Mouse (Mus musculus): Measurements from ENCODE around the gene Rnf216. TPM values are rescaled to one million over a fixed set of nuclear protein-coding genes. Genes with fewer than 3 reads are reported as not detected.

The Rnf216 gene
- polyA plus RNA-seq, 1 experiment from 2014 or later: 52.3 TPM

DNA sequence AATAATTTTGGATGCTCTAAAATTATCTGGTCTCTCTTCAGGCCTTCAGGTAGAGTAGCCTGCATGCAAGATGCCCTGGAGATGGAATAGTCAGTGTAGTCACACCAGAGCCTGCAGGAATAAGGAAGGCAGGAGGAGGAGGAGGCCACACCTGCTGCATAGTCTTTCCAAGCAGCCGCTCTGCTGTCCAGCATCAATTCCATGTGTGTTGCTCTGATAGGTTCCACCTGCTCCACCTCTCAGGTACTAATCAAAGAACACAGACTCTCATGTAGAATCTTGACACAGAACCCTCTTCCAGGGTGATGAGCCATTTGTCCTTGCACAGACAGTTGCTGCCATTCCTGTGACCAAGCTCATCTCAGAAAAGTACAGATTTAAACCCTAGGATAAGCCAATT is 52.8 kb downstream of the Rnf216 start:
- H3K27me3 ChIP-seq: no peaks in the 10 kb centered on the region
- WGBS: 100% methylated on average over 1 of the region's 1 CpGs
- peaks cover 50% of the 10 kb centered on the region for H3K36me3 ChIP-seq (replicated peaks)

DNA sequence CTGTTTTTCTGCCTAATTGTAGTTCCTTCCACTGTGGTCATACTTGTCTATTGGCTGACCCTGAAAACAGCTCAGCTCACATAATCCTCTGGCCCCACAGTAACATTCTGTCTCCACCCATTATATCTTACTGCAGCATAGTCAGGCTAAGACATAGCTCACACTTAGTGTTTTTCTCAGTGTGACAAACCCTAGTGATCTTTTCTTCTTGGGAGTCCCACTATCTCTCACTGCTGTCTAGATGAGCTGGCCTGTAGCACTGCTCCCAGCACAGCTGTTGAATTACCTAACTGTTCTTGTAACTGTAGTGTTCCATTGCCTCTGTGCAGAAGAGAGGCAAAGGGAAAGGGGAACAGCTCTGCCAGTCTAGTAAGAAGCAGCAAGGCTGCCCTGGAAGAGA is 53.6 kb downstream of the Rnf216 start:
- no peaks in the 10 kb centered on the region for H3K9me3 ChIP-seq
- H3K4me1 ChIP-seq: peaks cover 18% of the 10 kb centered on the region; the same call in 1 of the 2 replicates
- ATAC-seq (ENCODE audit: low FRiP score): no peak
- no peak overlapping the region for H3K4me3 ChIP-seq (replicated peaks)
- no peaks in the 10 kb centered on the region for H3K27me3 ChIP-seq
- no peak overlapping the region for H3K4me2 ChIP-seq
- H3K27ac ChIP-seq: peak overlapping the region; percentile 42; the same call in 1 of the 2 replicates
- H3K36me3 ChIP-seq (replicated peaks): peaks cover 42% of the 10 kb centered on the region
- H3K9ac ChIP-seq: no peak overlapping the region

More for the DNA sequence above, 52.8 kb downstream of the Rnf216 start:
- no peak overlapping the region for H3K27ac ChIP-seq
- H3K4me2 ChIP-seq: no peak overlapping the region
- no peak overlapping the region for H3K4me3 ChIP-seq (replicated peaks)
- H3K9ac ChIP-seq: no peak overlapping the region
- H3K4me1 ChIP-seq: peaks cover 17% of the 10 kb centered on the region; the same call in 1 of the 2 replicates
- no peak for ATAC-seq (ENCODE audit: low FRiP score)
- no peaks in the 10 kb centered on the region for H3K9me3 ChIP-seq

DNA sequence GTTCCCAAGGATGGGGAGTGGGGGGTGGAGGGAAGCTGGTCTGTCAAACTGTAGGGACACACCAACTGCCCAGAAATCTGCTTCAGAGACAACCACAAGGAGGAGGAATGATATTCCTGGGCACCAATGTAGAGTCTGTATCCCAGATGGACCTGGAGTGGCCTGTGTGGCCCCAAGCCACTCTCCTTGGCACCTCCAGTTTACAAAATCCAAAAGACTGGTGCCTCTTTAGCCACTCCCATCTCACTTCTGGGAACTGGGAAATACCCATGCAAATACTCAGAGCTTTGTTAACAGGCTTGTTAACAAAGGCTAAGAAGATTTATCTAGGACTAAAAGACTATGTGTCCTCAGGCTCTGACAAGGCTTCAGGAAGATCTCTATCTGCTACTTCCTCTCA is 54.1 kb downstream of the Rnf216 start:
- Histone ChIP-seq H3K4me2 (no peak overlapping the region), H3K36me3 (replicated peaks) (peaks cover 38% of the 10 kb centered on the region), H3K4me1 (peaks cover 23% of the 10 kb centered on the region; the same call in 1 of the 2 replicates), H3K27ac (no peak overlapping the region), H3K9me3 (no peaks in the 10 kb centered on the region), H3K9ac (no peak overlapping the region), H3K27me3 (no peaks in the 10 kb centered on the region), H3K4me3 (replicated peaks) (no peak overlapping the region)
- ATAC-seq (ENCODE audit: low FRiP score): no peak

GRCm38 (mm10) chr5:143058208-143058607 is 54.6 kb downstream of the Rnf216 start:
- ATAC-seq (ENCODE audit: low FRiP score): no peak
- H3K36me3 ChIP-seq (replicated peaks): peaks cover 33% of the 10 kb centered on the region
- no peak overlapping the region for H3K27ac ChIP-seq
- H3K27me3 ChIP-seq: no peaks in the 10 kb centered on the region
- WGBS: 52% methylated on average over 2 of the region's 2 CpGs
- peaks cover 28% of the 10 kb centered on the region; the same call in 1 of the 2 replicates for H3K4me1 ChIP-seq
- H3K4me2 ChIP-seq: no peak overlapping the region
- H3K9me3 ChIP-seq: no peaks in the 10 kb centered on the region
- no peak overlapping the region for H3K4me3 ChIP-seq (replicated peaks)
- no peak overlapping the region for H3K9ac ChIP-seq

DNA sequence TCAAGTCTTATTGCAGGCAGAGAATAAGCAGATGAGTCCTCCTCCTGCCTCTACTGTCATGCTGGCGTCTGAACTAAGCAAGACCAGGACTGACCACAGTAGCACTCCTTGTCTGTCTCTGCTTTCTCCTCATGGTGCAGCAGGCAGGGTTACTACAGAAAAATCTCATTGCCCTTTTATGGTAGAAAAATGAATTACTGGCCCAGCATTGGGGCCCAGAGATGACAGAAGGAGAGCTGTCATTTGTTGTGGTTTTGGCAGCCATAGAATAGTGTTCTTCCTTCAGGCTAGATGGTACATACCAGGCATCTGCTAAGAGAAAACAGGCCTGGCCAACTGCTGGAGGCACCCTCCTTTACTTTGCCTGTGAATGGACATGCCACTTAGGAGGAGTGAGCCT is 55.0 kb downstream of the Rnf216 start:
- WGBS: 91% methylated on average over 1 of the region's 1 CpGs
- no peak overlapping the region for H3K9ac ChIP-seq
- H3K9me3 ChIP-seq: no peaks in the 10 kb centered on the region
- no peak overlapping the region for H3K4me3 ChIP-seq (replicated peaks)
- no peak overlapping the region for H3K4me2 ChIP-seq
- H3K27me3 ChIP-seq: no peaks in the 10 kb centered on the region
- no peak overlapping the region for H3K27ac ChIP-seq
- H3K4me1 ChIP-seq: peaks cover 32% of the 10 kb centered on the region; the same call in 1 of the 2 replicates
- H3K36me3 ChIP-seq (replicated peaks): peaks cover 28% of the 10 kb centered on the region
- no peak for ATAC-seq (ENCODE audit: low FRiP score)

DNA sequence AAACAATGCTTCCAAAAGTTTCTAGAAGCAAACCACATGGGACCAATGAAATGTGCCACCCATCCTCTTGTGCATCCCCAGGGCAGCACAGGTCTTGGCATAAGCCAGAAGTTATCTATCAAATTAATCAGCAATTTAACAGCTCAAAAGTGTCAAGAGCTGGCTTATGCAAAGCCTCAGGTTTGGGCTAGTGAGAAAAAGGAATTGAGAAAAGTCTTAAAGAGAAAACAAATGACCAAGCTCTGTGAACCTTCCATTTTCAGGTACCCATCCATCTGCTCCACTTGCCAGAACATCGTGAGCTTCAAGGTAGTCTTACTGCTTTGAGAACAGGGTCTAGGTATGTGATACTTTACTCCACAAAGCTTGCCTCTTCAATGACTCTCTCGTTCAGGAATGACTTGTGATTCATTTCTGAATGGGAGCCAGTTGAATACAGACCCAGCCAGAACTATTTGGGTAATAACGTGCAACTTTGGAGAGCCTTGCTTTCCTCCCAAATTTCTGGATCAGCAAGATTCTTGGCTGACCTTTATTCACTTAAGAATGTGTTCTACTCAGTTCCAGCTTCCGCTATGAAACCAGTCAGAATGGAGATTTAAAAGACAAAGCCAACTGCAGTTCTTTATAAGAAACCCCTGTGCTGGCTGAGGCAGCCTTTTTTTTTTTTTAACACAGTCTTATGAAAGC is 56.5 kb downstream of the Rnf216 start:
- H3K27ac ChIP-seq: no peak overlapping the region
- H3K4me1 ChIP-seq: peaks cover 30% of the 10 kb centered on the region; the same call in 1 of the 2 replicates
- H3K4me2 ChIP-seq: no peak overlapping the region
- H3K4me3 ChIP-seq (replicated peaks): no peak overlapping the region
- H3K36me3 ChIP-seq (replicated peaks): peaks cover 26% of the 10 kb centered on the region
- WGBS: 84% methylated on average over 4 of the region's 4 CpGs
- H3K27me3 ChIP-seq: no peaks in the 10 kb centered on the region
- H3K9me3 ChIP-seq: no peaks in the 10 kb centered on the region
- ATAC-seq (ENCODE audit: low FRiP score): no peak
- H3K9ac ChIP-seq: no peak overlapping the region

GRCm38 (mm10) chr5:143055501-143056125 is 57.2 kb downstream of the Rnf216 start:
- Histone ChIP-seq H3K4me2 (no peak overlapping the region), H3K27me3 (no peaks in the 10 kb centered on the region), H3K9ac (no peak overlapping the region), H3K36me3 (replicated peaks) (peaks cover 28% of the 10 kb centered on the region), H3K4me1 (peaks cover 27% of the 10 kb centered on the region), H3K9me3 (no peaks in the 10 kb centered on the region), H3K4me3 (replicated peaks) (no peak overlapping the region), H3K27ac (no peak overlapping the region)
- no peak for ATAC-seq (ENCODE audit: low FRiP score)
- 86% methylated on average over 3 of the region's 3 CpGs for WGBS

- peaks cover 36% of the 10 kb centered on the region for H3K4me1 ChIP-seq
- H3K9me3 ChIP-seq: no peaks in the 10 kb centered on the region
- no peak overlapping the region for H3K4me2 ChIP-seq
- H3K27ac ChIP-seq: no peak overlapping the region
- peaks cover 25% of the 10 kb centered on the region for H3K36me3 ChIP-seq (replicated peaks)
- no peak for ATAC-seq (ENCODE audit: low FRiP score)
- no peak overlapping the region for H3K4me3 ChIP-seq (replicated peaks)
- H3K27me3 ChIP-seq: no peaks in the 10 kb centered on the region
- H3K9ac ChIP-seq: no peak overlapping the region
- WGBS: 92% methylated on average over 2 of the region's 2 CpGs
Measured at GRCm38 (mm10) chr5:143054703-143055102, 58.1 kb downstream of the Rnf216 start.

- H3K4me2 ChIP-seq: no peak overlapping the region
- 0 out of 2 replicates have a peak, but pooled peaks cover 18% of the 10 kb centered on the region for H3K36me3 ChIP-seq (replicated peaks)
- no peak overlapping the region for H3K9ac ChIP-seq
- no peaks in the 10 kb centered on the region for H3K27me3 ChIP-seq
- peak overlapping the region; percentile 38; the same call in 1 of the 2 replicates for H3K27ac ChIP-seq
- WGBS: 58% methylated on average over 5 of the region's 5 CpGs
- H3K4me1 ChIP-seq: peaks cover 41% of the 10 kb centered on the region
- no peaks in the 10 kb centered on the region for H3K9me3 ChIP-seq
- no peak for ATAC-seq (ENCODE audit: low FRiP score)
- no peak overlapping the region for H3K4me3 ChIP-seq (replicated peaks)
Measured at GRCm38 (mm10) chr5:143053132-143053972, 59.4 kb downstream of the Rnf216 start.

DNA sequence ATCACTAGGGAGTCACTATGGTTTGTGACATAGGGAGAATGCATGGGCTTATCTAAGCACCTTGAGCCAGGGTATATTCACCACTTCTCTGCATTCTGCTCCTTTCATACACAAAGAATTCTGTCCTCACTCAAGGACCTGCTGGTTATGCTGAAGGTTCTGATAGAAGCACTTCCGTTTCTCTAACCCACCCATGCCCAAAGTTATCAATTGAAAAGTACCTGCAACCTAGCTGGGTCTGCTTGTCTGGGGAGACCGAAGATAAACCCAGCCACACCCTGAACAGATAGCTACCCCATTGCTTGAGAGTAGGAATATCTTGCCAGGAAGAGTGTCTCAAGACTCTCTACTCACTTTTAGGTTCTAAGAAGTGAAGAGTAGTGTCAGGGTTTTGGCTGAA is 60.1 kb downstream of the Rnf216 start:
- H3K36me3 ChIP-seq (replicated peaks): 0 out of 2 replicates have a peak, but pooled peaks cover 13% of the 10 kb centered on the region
- H3K4me3 ChIP-seq (replicated peaks): no peak overlapping the region
- no peak overlapping the region for H3K9ac ChIP-seq
- H3K4me2 ChIP-seq: no peak overlapping the region
- 98% methylated on average over 2 of the region's 2 CpGs for WGBS
- peak overlapping the region; percentile 19; the same call in 1 of the 2 replicates for H3K27ac ChIP-seq
- no peaks in the 10 kb centered on the region for H3K27me3 ChIP-seq
- H3K4me1 ChIP-seq: peaks cover 45% of the 10 kb centered on the region
- ATAC-seq (ENCODE audit: low FRiP score): no peak
- no peaks in the 10 kb centered on the region for H3K9me3 ChIP-seq

GRCm38 (mm10) chr5:143051851-143052250 is 60.9 kb downstream of the Rnf216 start:
- H3K4me1 ChIP-seq: peaks cover 46% of the 10 kb centered on the region
- 82% methylated on average over 6 of the region's 6 CpGs for whole genome bisulfite sequencing
- no peak overlapping the region for H3K4me2 ChIP-seq
- 0 out of 2 replicates have a peak, but pooled peaks cover 11% of the 10 kb centered on the region for H3K36me3 ChIP-seq (replicated peaks)
- H3K27me3 ChIP-seq: no peaks in the 10 kb centered on the region
- no peak for ATAC-seq (ENCODE audit: low FRiP score)
- H3K4me3 ChIP-seq (replicated peaks): no peak overlapping the region
- H3K9ac ChIP-seq: no peak overlapping the region
- H3K9me3 ChIP-seq: no peaks in the 10 kb centered on the region
- no peak overlapping the region for H3K27ac ChIP-seq

- 68% methylated on average over 5 of the region's 5 CpGs for WGBS
- peak overlapping the region; percentile 75 for H3K27ac ChIP-seq
Measured at GRCm38 (mm10) chr5:143050273-143050672, 62.5 kb downstream of the Rnf216 start.

More at GRCm38 (mm10) chr5:143050273-143050672, 62.5 kb downstream of the Rnf216 start:
- H3K4me3 ChIP-seq (replicated peaks): no peak overlapping the region
- H3K27me3 ChIP-seq: no peaks in the 10 kb centered on the region
- H3K9me3 ChIP-seq: no peaks in the 10 kb centered on the region
- H3K9ac ChIP-seq: no peak overlapping the region
- no peak overlapping the region for H3K4me2 ChIP-seq
- ATAC-seq (ENCODE audit: low FRiP score): no peak
- H3K36me3 ChIP-seq (replicated peaks): peaks cover 4% of the 10 kb centered on the region; the same call in 1 of the 2 replicates
- peaks cover 46% of the 10 kb centered on the region for H3K4me1 ChIP-seq
